Mouse (Mus musculus): ENCODE data around the gene Ralgps2.

- TF ChIP-seq FLI1 (IDR thresholded peaks at IDR 0.05; ENCODE audit: low read length) (no peak), GATA1 (IDR thresholded peaks at IDR 0.05; ENCODE audit: borderline replicate concordance, low read length) (no peak)
Observed at GRCm38 (mm10) chr1:156885879-156886278, 53.5 kb downstream of the Ralgps2 start.
